Mouse (Mus musculus) hematopoietic stem cell, adult 5-6 weeks (primary cell): Measurements from ENCODE around the gene Heatr5b. TPM values are rescaled to one million over a fixed set of nuclear protein-coding genes. Genes with fewer than 3 reads are reported as not detected.

Experiments
- ATAC-seq, 2 experiments: fragments of 125-278 bp in 1 of 2; replicated peaks in 1 of 2; 2 replicates each; pipeline ENCODE4 v1.8.0; 2016 to 2017; ENCODE audit warnings: inconsistent platforms in 2 of 2, mild to moderate bottlenecking in 2 of 2, moderate number of reproducible peaks in 2 of 2, low read depth in 1 of 2, moderate TSS enrichment in 1 of 2; ENCODE audit not compliant: low FRiP score in 2 of 2, poor library complexity in 2 of 2, severe bottlenecking in 2 of 2, insufficient read depth in 1 of 2, low TSS enrichment in 1 of 2
- total RNA-seq: library from RNA; stranded (forward); fragments of 172-1452, 232-1000 nt; gene quantifications from 2 replicates; pipeline ENCODE4 v1.2.3, GENCODE M21; 2017

Gene Heatr5b
- total RNA-seq, 1 experiment from 2014 or later = 28.1 TPM

GRCm38 (mm10) chr17:78778765-78779164 lies 56.4 kb downstream of the Heatr5b start:
- no peak for ATAC-seq

DNA sequence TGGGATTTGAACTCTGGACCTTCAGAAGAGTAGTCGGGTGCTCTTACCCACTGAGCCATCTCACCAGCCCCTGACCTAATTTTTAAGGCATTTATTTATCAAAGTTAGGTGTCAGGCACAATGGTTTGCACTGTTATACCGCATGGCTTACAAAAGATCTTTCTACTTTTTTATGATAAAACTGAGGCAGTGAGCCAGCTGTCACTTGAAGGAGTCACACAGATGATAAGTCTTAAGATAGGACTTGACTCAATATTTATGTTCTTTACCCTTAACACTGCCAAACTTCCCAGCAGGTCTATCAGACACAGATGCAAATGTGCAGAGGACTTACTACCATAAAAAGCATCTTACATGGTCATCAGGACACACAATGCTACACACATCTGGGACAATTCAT lies 62.8 kb downstream of the Heatr5b start:
- no peak for ATAC-seq

GRCm38 (mm10) chr17:78770932-78771331 lies 64.2 kb downstream of the Heatr5b start:
- no peak for ATAC-seq

GRCm38 (mm10) chr17:78769341-78769740 lies 65.8 kb downstream of the Heatr5b start:
- 0 out of 4 replicates have a peak, but pooled peaks of 1 of the 2 experiments have one; percentile 21 for ATAC-seq

GRCm38 (mm10) chr17:78768937-78769336 lies 66.2 kb downstream of the Heatr5b start:
- ATAC-seq = no peak

DNA sequence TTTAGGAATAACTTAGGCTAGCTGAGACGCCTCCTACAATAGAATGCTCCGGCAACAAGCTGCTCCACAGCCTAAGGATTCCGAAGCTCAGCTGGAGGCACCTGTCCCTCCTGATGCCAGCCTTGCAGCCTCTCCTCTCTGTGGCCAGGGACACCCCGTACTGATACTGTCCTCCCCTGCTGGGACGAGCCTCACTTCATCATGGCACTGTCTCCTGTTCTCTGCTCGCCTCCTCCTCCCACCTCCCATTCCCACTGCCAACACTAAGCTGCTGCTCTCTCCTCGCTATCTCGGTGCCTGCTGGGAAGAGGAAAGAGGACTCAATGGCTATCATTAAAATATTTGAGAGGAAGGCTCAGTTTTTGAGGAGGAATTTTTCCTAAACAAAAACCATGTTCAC lies 67.6 kb downstream of the Heatr5b start:
- no peak for ATAC-seq

DNA sequence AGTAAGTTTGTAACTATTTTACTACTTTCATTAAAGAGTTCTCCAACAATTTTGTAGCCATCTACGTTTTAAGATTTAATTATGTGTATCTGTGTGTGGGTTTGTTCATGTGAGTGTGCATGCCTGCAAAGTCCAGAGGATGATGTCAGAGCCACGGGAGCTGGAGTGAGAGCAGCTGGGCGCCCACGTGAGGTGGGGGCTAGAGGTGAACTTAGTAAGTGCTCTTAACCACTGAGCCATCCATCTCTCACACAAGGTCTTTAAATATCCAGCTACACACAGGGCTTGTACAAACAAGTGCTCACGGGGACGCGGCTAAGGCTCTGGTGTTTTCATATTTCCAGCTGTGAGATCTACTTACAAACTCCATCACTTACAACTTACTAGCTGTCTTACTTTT lies 69.1 kb downstream of the Heatr5b start:
- no peak for ATAC-seq

DNA sequence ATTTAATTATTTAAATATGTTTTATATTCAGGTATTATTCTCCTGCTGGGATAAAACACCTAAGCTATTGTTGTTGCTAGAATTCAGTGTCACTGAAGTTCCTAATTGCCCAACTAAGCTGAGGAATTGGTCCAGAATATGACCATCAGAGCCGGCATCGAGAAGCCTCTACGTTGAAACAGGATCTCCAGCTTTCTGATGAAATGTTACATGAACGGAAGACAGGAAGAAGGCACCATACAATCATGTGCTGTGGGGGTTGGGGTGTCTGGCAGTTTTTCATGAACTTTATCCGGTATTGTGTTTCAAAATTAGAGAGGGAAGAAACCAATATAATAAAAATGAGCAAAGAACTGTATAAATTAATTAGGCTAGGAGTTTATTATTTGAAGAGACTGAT lies 71.9 kb downstream of the Heatr5b start:
- peak in 1 of 2 experiments; percentile 58; a peak in 1 of 4 replicates for ATAC-seq

DNA sequence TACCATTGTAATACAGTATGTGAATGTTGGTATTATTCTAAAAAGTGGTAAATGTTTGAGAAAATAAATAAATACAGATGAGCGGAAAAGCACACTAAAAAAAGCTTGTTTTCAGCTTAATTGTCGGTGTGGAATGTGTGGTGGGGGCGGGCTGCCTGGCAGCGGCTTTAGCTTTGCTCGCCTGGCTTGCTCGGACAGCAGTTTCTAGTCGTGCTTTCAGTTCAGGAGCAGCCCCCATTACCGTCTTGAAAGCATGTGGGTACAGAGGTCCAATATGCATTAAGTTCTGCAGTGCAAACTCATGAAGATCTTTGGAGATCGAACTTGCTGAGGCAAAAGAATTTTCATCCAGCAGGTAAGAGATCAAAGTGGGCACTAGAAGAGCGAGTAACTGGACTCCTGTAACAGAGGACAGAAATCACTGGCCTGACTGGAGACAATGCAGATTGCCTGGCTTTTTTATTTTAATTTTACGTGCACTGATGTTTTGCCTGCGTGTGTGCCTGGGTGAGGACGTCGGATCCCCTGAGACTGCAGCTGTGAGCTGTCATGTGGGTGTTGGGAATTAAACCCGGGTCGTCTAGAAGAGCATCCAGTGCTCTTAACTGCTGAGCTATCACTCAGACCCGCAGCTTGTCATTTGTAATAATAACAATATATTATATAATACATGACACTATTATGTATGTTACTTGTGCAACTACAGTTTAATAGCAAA lies 82.1 kb downstream of the Heatr5b start:
- no peak for ATAC-seq

DNA sequence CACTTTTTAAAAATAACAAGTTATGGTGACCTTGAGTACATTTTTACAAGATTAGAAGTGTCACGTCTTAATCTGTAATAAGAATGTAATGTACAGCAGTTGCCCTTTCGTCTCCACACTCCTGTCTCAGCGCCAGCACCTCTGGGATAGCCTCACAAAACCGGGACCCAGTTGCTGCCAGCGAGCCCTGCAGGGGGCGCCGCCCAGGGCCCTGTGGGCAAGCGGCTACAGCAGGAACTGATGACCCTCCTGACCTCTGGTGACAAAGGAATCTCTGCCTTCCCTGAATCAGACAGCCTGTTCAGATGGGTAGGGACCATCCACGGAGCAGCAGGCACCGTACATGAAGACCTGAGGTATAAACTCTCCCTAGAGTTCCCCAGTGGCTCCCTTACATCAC lies 83.1 kb downstream of the Heatr5b start:
- no peak for ATAC-seq

GRCm38 (mm10) chr17:78748440-78748839 lies 86.7 kb downstream of the Heatr5b start:
- ATAC-seq = no peak

GRCm38 (mm10) chr17:78738416-78738815 lies 96.7 kb downstream of the Heatr5b start:
- no peak for ATAC-seq

GRCm38 (mm10) chr17:78737771-78738170 lies 97.4 kb downstream of the Heatr5b start:
- ATAC-seq = no peak

DNA sequence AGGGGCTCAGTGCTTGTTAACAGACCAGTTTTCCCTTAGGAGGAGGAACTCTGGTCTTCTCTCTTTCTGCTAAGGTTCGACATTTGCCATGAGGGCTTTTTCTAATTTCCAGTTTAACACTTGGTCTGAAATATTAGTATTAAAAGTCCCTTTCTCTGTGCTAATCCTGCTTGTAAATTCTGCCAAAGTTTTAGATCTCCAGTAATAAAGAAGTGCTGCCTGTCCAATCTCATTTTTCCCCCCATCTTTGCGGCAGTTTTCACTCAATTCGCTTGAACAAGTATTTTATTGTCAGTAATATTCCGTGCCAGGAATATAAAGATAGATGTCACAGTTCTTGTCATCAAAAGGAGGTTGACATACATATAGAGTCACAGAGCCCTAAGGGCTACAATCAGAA lies 98.1 kb downstream of the Heatr5b start, which contains the start of gene Strn:
TSS of gene Strn (minus strand) at position 101 of the 400 bp plus-strand sequence.
- no peak for ATAC-seq

DNA sequence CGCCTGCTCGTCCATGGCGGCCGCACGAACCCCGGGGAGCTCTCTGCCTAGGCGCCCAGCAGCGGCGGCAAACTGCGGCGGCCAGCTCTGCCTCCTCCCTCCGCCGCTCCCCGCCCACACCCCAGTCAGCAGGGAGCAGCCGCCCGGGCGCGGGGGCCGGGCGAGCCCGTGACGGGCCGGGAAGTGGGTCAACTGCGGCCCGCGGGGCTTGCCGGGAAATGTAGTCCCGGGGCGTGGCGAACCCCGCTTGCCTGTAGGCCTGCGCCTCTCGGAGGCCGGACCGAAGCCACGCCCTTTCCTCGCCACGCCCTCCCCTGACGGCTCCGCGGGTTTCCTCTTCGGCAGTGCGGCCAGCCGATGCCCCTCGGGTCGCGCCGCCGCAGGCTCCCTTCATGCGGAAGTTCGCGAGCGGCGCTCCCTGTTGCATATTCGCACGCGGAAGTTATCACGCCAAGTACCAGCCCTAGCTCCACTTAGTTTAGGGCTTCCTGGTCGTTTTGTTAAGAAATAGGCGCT lies 98.6 kb downstream of the Heatr5b start:
- peak; percentile 95 to 96 for ATAC-seq

GRCm38 (mm10) chr17:78735731-78736472 lies 99.3 kb downstream of the Heatr5b start:
- peak; percentile 0 to 10; a peak in 1 of 4 replicates for ATAC-seq

DNA sequence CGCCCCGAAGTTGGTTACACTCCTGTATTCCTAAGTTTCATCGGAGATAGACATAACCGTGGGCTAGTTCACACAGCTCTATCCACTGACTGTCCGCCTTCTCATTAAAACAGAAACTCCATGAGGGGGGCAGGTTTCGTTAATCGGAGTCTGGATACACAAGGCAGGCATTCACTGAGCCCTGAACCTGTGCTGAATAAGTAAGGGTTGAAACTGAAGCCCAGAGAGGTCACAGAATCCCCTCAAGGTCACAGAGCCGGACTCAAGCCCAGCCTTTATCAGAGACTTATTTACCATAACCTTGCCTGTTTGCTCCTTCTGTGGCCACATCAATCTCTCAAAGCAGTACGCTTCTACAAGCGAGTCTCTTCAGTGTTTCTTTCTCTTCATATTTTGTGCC lies 100.4 kb downstream of the Heatr5b start:
- ATAC-seq = no peak

DNA sequence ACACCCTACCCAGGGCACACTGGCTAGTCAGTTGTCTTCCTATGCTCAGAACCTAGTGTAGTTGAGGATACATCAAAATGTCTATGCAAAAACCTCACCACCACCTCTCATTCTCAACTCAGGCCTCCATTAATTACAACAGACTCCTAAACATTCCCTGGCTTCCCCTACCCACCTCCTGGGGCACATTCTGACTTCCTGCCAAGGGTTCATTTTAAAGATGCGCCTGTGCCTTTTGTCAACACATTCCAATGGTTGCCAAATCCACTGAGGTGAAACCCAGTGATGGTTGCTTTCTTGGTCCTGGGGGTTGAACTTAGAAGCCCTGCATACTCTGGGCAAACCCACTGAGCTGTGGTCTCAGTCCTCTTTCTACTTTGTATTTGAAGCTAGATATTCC lies 103.1 kb downstream of the Heatr5b start:
- no peak for ATAC-seq
